Mouse (Mus musculus) forebrain, embryonic 13.5 days (tissue): Measurements from ENCODE around the gene Arhgap24. TPM values are rescaled to one million over a fixed set of nuclear protein-coding genes. Genes with fewer than 3 reads are reported as not detected.

Experiments used
- ATAC-seq: fragments of 200-750 bp; cut with Nextera tagmentation; 2 replicates; pipeline ENCODE4 v1.8.0; 2017
- H3K27ac ChIP-seq: fragments of 300-500 bp; sonication (generic); 2 replicates; pipeline ENCODE4 v1.5.1; 2015; ENCODE audit warnings: inconsistent platforms, mild to moderate bottlenecking, moderate library complexity
- H3K27me3 ChIP-seq: fragments of 300-500 bp; sonication (generic); 2 replicates; pipeline ENCODE4 v1.6.1; 2015; ENCODE audit warnings: mild to moderate bottlenecking, inconsistent platforms
- H3K36me3 ChIP-seq: fragments of 300-500 bp; sonication (generic); 2 replicates; pipeline ENCODE4 v1.6.1; 2015; ENCODE audit warnings: mild to moderate bottlenecking, inconsistent platforms; ENCODE audit not compliant: poor library complexity, severe bottlenecking
- H3K4me1 ChIP-seq: fragments of 300-500 bp; sonication (generic); 2 replicates; pipeline ENCODE4 v1.6.1; 2015; ENCODE audit warnings: inconsistent platforms
- H3K4me2 ChIP-seq: fragments of 300-500 bp; sonication (generic); 2 replicates; pipeline ENCODE4 v1.6.1; 2015; ENCODE audit warnings: inconsistent platforms, mild to moderate bottlenecking, moderate library complexity
- H3K4me3 ChIP-seq: fragments of 300-500 bp; sonication (generic); 2 replicates; pipeline ENCODE4 v1.5.1; 2015; ENCODE audit warnings: mild to moderate bottlenecking, inconsistent platforms
- H3K9ac ChIP-seq: fragments of 300-500 bp; sonication (generic); 2 replicates; pipeline ENCODE4 v1.6.1; 2015; ENCODE audit warnings: mild to moderate bottlenecking, inconsistent platforms
- H3K9me3 ChIP-seq: fragments of 300-500 bp; sonication (generic); replicated peaks from 2 replicates; pipeline ENCODE4 v1.6.1; 2016; ENCODE audit warnings: inconsistent platforms
- WGBS: fragments of 180-500 bp; shearing (Covaris S2); methylation state at CpG from one replicate; pipeline ENCODE4 v1.1.7; 2015; 5-methylcytosine and 5-hydroxymethylcytosine counted together
- polyA plus RNA-seq: library from polyadenylated mRNA; unstranded; fragments of >200 nt; fragmentation: Nextera tagmentation; extraction: Ambion mirVana; gene quantifications from 2 replicates; pipeline ENCODE4 v1.2.1, GENCODE M21; 2015

Gene Arhgap24
- polyA plus RNA-seq, 1 experiment from 2014 or later = 2.0 TPM

GRCm38 (mm10) chr5:102613571-102613970, 132.4 kb downstream of the Arhgap24 start:
- Histone ChIP-seq H3K4me2 (no peak overlapping the region), H3K9me3 (no peaks in the 10 kb centered on the region), H3K27ac (no peak overlapping the region), H3K4me3 (no peak overlapping the region), H3K4me1 (no peaks in the 10 kb centered on the region), H3K36me3 (no peaks in the 10 kb centered on the region), H3K27me3 (no peaks in the 10 kb centered on the region), H3K9ac (no peak overlapping the region)
- 87% methylated on average over 3 of the region's 3 CpGs for WGBS
- no peak for ATAC-seq

DNA sequence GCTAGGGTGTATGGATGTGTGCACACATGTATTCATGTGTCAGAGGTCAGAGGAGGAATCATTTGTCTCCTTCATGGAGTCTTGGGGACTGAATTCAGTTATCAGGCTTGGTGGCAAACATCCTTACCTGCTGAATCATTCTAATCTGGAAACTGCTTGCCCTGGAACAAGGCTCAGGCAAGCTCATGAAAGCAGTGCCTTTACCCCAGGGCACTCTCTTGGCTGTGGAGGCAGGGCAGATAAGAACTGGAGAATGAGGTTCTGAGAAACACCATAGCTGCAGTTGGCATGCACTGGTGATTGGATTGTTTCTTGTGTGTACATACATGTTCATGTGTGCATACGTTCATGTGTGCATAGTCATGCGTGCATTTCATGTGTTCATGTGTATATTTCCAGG, 132.9 kb downstream of the Arhgap24 start:
- no peak overlapping the region for H3K27ac ChIP-seq
- H3K4me3 ChIP-seq = no peak overlapping the region
- WGBS = 98% methylated on average over 2 of the region's 2 CpGs
- no peaks in the 10 kb centered on the region for H3K9me3 ChIP-seq
- H3K9ac ChIP-seq = no peak overlapping the region
- H3K36me3 ChIP-seq = no peaks in the 10 kb centered on the region
- H3K27me3 ChIP-seq = no peaks in the 10 kb centered on the region
- no peaks in the 10 kb centered on the region for H3K4me1 ChIP-seq
- no peak for ATAC-seq
- H3K4me2 ChIP-seq = no peak overlapping the region

- no peak for ATAC-seq
- Histone ChIP-seq H3K27me3 (no peaks in the 10 kb centered on the region), H3K27ac (no peak overlapping the region), H3K9me3 (no peaks in the 10 kb centered on the region), H3K4me2 (no peak overlapping the region), H3K4me3 (no peak overlapping the region), H3K9ac (no peak overlapping the region), H3K36me3 (no peaks in the 10 kb centered on the region), H3K4me1 (no peaks in the 10 kb centered on the region)
- WGBS = 94% methylated on average over 6 of the region's 6 CpGs
These were observed 134.1 kb downstream of the Arhgap24 start for GRCm38 (mm10) chr5:102615249-102615648.

DNA sequence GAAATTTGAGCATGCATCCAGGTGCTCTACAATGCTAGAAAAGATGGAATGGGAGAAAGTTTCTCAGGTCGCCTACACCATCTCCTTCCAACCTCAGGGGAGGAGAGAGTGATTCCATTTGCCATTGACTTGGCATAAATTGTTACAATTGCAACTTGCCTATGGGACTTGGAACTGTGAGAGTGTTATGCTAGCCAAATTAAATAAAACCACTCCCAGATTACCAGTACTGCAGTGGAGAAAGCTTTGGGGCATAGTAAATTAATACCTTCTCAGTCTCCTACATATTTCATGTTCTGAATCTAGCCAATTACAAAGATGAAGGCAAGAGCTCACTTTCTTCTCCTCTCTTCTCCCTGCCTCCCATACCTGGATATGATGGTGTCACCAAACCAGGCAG, 139.8 kb downstream of the Arhgap24 start:
- Histone ChIP-seq H3K4me3 (no peak overlapping the region), H3K4me1 (no peaks in the 10 kb centered on the region), H3K4me2 (no peak overlapping the region), H3K9ac (no peak overlapping the region), H3K36me3 (no peaks in the 10 kb centered on the region), H3K27me3 (no peaks in the 10 kb centered on the region), H3K9me3 (no peaks in the 10 kb centered on the region), H3K27ac (no peak overlapping the region)
- 81% methylated on average over 1 of the region's 1 CpGs for WGBS
- ATAC-seq = no peak

- Histone ChIP-seq H3K9me3 (no peaks in the 10 kb centered on the region), H3K4me1 (no peaks in the 10 kb centered on the region), H3K27me3 (no peaks in the 10 kb centered on the region), H3K27ac (no peak overlapping the region), H3K36me3 (no peaks in the 10 kb centered on the region), H3K4me3 (no peak overlapping the region), H3K9ac (no peak overlapping the region), H3K4me2 (no peak overlapping the region)
- WGBS = 87% methylated on average over 3 of the region's 3 CpGs
- ATAC-seq = no peak
These were observed 142.7 kb downstream of the Arhgap24 start for GRCm38 (mm10) chr5:102623807-102624435.

DNA sequence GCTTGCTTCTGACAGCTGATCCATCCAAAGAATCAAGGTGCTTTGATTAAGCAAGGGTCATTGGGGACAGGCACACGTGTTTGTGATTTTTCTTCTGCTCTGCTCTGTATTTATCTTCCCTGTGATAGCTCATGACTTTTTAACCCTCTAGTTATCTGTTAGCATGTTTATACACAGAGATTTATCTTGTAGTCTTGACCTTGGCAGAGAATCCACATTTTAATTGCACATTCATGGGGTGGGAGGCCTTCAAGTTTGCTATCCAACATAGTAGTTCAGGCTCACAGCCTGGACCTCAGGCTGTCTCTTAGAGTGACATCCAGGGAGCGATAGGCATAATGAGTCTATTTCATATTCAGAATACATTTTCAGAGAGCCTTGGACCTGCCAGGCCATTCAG, 145.5 kb downstream of the Arhgap24 start:
- no peaks in the 10 kb centered on the region for H3K27me3 ChIP-seq
- WGBS = 78% methylated on average over 2 of the region's 2 CpGs

GRCm38 (mm10) chr5:102629362-102629771, 148.2 kb downstream of the Arhgap24 start:
- Histone ChIP-seq H3K36me3 (no peaks in the 10 kb centered on the region), H3K9ac (no peak overlapping the region), H3K4me1 (no peaks in the 10 kb centered on the region), H3K4me3 (no peak overlapping the region), H3K9me3 (no peaks in the 10 kb centered on the region), H3K4me2 (no peak overlapping the region), H3K27ac (no peak overlapping the region), H3K27me3 (no peaks in the 10 kb centered on the region)
- WGBS = 89% methylated on average over 11 of the region's 11 CpGs
- no peak for ATAC-seq

More for the DNA sequence above, 145.5 kb downstream of the Arhgap24 start:
- H3K9me3 ChIP-seq = no peaks in the 10 kb centered on the region
- no peak overlapping the region for H3K9ac ChIP-seq
- ATAC-seq = no peak
- H3K4me3 ChIP-seq = no peak overlapping the region
- no peaks in the 10 kb centered on the region for H3K4me1 ChIP-seq
- no peak overlapping the region for H3K4me2 ChIP-seq
- H3K36me3 ChIP-seq = no peaks in the 10 kb centered on the region
- H3K27ac ChIP-seq = no peak overlapping the region

- H3K27me3 ChIP-seq = no peaks in the 10 kb centered on the region
- no peaks in the 10 kb centered on the region for H3K4me1 ChIP-seq
- no peak for ATAC-seq
- H3K9ac ChIP-seq = no peak overlapping the region
- H3K27ac ChIP-seq = no peak overlapping the region
- H3K36me3 ChIP-seq = no peaks in the 10 kb centered on the region
- 67% methylated on average over 4 of the region's 4 CpGs for WGBS
- no peak overlapping the region for H3K4me2 ChIP-seq
- H3K4me3 ChIP-seq = no peak overlapping the region
- no peaks in the 10 kb centered on the region for H3K9me3 ChIP-seq
These were observed 154.4 kb downstream of the Arhgap24 start for GRCm38 (mm10) chr5:102635591-102635990.

GRCm38 (mm10) chr5:102639782-102640559, 158.8 kb downstream of the Arhgap24 start:
- 55% methylated on average over 7 of the region's 7 CpGs for WGBS
- H3K4me2 ChIP-seq = no peak overlapping the region
- H3K27ac ChIP-seq = no peak overlapping the region
- no peaks in the 10 kb centered on the region for H3K36me3 ChIP-seq
- H3K4me1 ChIP-seq = no peaks in the 10 kb centered on the region
- H3K9ac ChIP-seq = no peak overlapping the region
- H3K27me3 ChIP-seq = no peaks in the 10 kb centered on the region
- H3K9me3 ChIP-seq = no peaks in the 10 kb centered on the region
- H3K4me3 ChIP-seq = no peak overlapping the region
- no peak for ATAC-seq

DNA sequence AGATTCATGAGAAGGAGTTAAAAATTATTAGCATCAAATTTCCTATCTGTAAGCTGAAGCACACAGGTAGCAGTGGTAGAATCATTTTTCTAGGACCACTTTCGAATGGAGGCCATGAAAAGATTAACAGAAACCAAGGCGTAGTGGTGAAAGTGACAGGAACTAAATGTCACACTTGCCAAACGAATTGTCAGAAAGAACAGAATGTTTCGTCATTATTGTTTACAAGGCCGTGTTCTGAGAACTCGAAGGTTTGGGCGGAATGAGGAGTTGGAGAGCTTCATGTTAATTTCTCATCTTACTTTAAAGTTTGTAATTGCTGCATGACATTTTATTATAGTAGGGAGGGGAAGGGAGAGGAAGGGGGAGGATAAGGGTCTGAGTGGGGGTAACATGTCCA, 162.2 kb downstream of the Arhgap24 start:
- no peak overlapping the region for H3K9ac ChIP-seq
- no peak overlapping the region for H3K27ac ChIP-seq
- no peaks in the 10 kb centered on the region for H3K9me3 ChIP-seq
- WGBS = 90% methylated on average over 7 of the region's 7 CpGs
- H3K27me3 ChIP-seq = no peaks in the 10 kb centered on the region
- H3K4me3 ChIP-seq = no peak overlapping the region
- ATAC-seq = no peak
- no peak overlapping the region for H3K4me2 ChIP-seq
- no peaks in the 10 kb centered on the region for H3K4me1 ChIP-seq
- H3K36me3 ChIP-seq = no peaks in the 10 kb centered on the region

- 91% methylated on average over 4 of the region's 4 CpGs for WGBS
- H3K9me3 ChIP-seq = no peaks in the 10 kb centered on the region
- no peak overlapping the region for H3K9ac ChIP-seq
- H3K4me3 ChIP-seq = no peak overlapping the region
- no peaks in the 10 kb centered on the region for H3K4me1 ChIP-seq
- H3K36me3 ChIP-seq = no peaks in the 10 kb centered on the region
- ATAC-seq = no peak
- no peak overlapping the region for H3K4me2 ChIP-seq
- no peak overlapping the region for H3K27ac ChIP-seq
- no peaks in the 10 kb centered on the region for H3K27me3 ChIP-seq
These were observed 162.6 kb downstream of the Arhgap24 start for GRCm38 (mm10) chr5:102643820-102644219.

DNA sequence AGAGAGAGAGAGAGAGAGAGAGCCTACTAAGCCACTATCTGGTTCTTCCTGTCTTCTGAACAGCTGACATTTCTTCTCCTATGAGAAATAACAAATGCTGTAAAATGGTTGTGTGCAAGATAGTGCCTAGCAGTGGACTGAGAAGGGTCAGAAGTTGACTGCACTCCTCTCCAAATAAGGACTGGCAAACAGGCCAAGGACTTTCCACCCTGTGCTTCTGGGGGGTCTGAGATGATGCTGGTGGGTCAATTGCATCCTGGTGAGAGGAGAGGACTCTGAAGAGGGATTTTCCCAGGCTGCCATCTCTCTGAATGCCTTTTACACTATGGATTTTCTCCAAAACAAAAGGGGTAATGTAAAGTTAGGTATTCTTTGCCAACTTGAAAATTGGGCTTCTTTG, 177.9 kb downstream of the Arhgap24 start:
- Histone ChIP-seq H3K4me2 (no peak overlapping the region), H3K4me3 (no peak overlapping the region), H3K4me1 (no peaks in the 10 kb centered on the region), H3K9ac (no peak overlapping the region), H3K27me3 (no peaks in the 10 kb centered on the region), H3K36me3 (no peaks in the 10 kb centered on the region), H3K9me3 (no peaks in the 10 kb centered on the region), H3K27ac (no peak overlapping the region)
- ATAC-seq = no peak
